Mouse (Mus musculus) T-cell, adult 2 months (primary cell): ENCODE results near the gene Olfr1135.

Experiments
- DNase-seq: peaks from one replicate; pipeline ENCODE4 v3.0.0; 2022; ENCODE audit warnings: low spot score

The Olfr1135 gene

DNA sequence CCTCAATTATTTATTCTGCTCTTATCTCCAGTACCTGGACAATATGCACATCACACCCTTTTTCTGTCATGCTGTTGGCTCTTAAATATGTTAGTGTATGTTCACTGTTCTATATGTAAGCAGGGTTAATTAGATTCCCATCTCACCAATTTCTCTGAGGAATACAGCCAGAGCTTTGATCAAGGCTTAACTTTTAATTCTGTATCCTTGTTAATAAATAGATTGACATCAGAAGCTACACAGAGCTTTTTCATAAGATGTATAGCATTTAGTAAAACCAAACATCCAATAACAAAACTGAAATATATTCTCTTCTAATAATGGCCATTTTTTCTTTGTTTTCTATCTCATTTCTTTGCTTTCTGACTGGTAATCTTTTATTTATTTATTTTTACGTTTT lies at the start of gene Olfr1135:
Gene Olfr1135, minus strand, starts transcription at position 101 of the 400 bp plus-strand sequence.
- no peak for DNase-seq

DNA sequence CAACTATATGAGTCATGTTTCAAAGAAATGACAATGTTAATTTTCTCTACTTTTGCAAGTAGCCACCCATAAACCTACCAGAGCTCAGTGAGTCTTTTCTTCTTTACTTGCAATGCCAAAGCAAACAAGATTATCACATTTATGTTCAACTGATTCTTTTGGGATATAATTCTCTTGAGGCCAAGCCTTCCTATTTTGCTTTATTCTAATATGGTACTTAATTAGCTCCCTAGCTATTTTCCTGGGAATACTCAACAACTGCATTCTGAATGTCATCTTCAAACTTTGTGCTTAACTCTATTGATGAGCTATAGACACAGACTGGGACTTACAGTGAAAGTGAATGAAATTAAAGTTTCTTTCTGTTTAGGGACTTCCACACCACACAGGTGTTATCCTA lies 39.6 kb upstream of the Olfr1135 start, which contains the start of gene Olfr1137:
Gene Olfr1137, minus strand, starts transcription at position 101 of the 400 bp plus-strand sequence.
- no peak for DNase-seq

DNA sequence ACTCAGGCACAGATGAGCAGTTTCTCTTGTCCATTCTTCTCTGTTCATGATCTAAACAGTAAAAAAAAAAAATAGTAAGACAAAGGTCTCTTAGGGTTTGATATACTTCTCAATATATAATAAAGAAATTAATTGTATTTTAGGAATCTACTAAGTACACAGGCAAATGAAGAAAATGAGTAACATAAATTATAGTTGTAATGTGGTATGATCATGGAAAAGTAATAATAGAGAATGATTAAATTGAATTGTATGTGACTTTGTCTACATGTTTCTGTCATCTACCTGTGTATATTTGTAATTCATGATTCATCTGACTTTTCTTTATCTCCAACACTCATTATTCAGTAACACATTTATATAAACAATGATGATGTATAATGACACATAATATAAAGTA lies 20.4 kb upstream of the Olfr1135 start, which contains the start of gene Olfr1136:
Gene Olfr1136, minus strand, starts transcription at position 101 of the 400 bp plus-strand sequence.
- DNase-seq = no peak

DNA sequence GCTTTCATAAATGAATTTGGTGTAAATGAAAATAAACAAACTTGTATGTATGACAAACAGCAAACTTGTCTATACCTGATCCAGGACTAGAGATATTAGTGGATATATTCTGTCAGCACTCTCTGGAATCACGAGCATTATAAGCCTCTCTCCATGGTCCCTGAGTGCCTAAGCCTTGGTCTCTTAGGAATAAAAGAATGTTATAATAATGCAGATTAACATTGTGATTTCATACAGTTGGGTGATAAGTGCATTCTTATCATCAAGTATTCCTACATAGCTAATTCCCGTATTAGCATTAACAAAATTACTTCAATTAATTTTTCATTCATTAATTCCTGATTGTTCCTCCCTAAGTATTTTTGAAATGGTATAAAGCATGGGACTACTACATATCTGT lies 15.1 kb downstream of the Olfr1135 start, which contains the start of gene Olfr1134:
Gene Olfr1134, minus strand, starts transcription at position 101 of the 400 bp plus-strand sequence.
- no peak for DNase-seq

DNA sequence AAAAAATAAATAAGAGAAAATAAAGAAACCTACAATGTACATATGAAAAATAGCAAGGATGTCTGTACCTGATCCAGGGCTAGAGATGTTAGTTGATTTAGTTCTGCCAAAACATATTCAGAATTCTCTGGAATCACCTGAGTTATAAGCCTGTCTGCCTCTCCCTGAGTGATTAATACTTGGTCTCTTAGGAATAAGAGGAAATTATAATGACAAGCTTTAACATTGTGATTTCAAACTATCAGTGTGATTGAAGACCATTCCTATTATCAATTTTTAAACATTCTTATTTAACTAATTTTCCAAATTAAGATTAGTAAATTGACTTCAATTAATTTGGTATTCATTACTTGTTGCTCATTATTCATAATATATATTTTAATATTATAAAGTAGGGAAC lies 26.2 kb downstream of the Olfr1135 start, which contains the start of gene Olfr1133:
Gene Olfr1133, minus strand, starts transcription at position 101 of the 400 bp plus-strand sequence.
- no peak for DNase-seq

DNA sequence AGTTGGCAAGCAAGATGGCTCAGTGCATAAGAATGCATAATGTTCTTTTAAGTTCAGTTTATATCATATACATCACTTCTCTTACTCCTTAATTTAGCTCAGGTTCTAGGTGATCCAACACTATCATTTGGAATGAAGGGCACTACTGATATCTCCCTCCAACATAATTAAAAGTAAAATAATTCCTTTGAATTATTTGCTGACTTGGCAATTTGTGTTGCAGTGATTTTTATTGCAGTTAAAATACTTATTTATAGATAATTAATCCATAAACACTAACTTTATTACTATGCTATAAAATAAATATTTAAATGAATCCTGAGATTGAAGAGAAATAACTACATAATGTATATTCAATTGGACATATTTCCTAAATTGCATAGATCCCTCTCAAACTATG lies 31.0 kb downstream of the Olfr1135 start:
- no peak for DNase-seq

DNA sequence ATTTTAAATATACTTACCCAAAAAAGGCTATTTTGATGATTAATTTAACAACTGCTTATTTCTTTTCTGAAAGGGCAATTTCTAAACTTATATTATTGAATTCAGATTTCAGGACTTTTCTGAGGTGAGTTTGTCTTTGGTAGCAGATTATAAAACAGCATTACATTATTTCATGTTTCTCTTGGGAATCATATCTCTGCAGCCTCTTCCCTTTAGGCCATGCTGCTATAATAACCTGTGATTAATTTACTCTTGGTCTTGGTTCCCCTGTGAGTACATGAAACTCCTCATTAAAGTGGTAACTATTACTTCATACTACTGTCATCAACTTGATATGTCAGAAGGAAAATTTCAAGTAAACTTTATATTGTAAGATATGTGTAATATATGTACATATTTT lies 36.0 kb downstream of the Olfr1135 start, which contains the start of gene Olfr1132:
Gene Olfr1132, minus strand, starts transcription at position 101 of the 400 bp plus-strand sequence.
- no peak for DNase-seq

DNA sequence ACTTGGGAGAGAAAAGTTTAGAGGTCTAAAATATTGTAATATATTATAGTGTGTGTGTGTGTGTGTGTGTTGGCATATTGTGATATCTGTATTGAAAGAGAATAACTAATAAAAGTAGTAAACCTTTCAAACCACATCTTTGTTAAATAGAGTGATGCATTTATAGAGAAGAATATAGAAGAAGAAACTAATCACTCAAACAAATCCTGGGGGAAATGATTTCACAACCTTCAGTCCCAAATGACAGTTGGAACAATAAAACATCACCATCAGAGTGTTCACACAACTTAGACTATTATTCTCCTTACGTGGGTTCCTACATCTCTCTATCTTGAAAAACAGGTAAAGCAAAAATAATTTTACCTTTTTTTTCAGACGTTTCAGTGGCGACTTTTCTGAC lies 46.7 kb downstream of the Olfr1135 start, which contains the start of gene Olfr1131:
Gene Olfr1131, plus strand, starts transcription at position 301 of the 400 bp plus-strand sequence.
- DNase-seq = no peak
